Mouse (Mus musculus) T-helper 1 cell (primary cell): ENCODE data around the gene Slc16a10.

Experiments
- in situ Hi-C: fragments of 300-600 bp; cut with MboI, MseI; formaldehyde crosslinking; loops from one replicate; pipeline ENCODE4 v1.15.1; 2025; ENCODE audit warnings: high pct_unique_total_duplicates

The Slc16a10 gene

DNA sequence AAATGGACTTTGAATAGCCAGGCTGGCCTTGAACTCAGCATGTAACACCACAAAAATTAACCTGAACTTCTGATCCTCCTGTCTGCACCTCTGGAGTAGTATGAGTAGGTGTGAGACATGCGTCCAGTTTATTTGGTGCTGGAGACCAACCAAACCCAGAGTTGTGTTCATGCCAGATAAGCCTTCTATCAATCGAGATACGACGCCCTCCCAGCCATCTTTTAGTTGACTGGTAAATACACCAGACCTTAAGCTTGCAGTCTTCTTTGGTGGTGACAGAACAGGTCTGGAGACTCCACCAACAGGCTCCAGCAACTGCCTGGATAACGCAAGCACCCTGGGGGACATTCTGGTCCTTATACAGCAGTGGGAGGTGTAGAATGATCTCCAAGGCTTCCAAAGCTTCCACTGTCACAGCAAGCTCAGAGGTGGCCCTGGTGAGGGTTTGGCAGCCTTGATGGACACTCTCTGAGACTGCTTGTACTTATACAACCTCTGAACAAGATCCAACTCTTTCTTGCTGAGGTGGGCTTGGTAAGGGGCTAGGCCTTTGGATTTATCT, 7.6 kb upstream of the Slc16a10 start:
- in situ Hi-C loops = no loop called here

GRCm38 (mm10) chr10:40147325-40148059, 5.4 kb upstream of the Slc16a10 start:
- in situ Hi-C loops = no loop called here

GRCm38 (mm10) chr10:40146451-40146850, 4.4 kb upstream of the Slc16a10 start:
- in situ Hi-C loops = no loop called here

DNA sequence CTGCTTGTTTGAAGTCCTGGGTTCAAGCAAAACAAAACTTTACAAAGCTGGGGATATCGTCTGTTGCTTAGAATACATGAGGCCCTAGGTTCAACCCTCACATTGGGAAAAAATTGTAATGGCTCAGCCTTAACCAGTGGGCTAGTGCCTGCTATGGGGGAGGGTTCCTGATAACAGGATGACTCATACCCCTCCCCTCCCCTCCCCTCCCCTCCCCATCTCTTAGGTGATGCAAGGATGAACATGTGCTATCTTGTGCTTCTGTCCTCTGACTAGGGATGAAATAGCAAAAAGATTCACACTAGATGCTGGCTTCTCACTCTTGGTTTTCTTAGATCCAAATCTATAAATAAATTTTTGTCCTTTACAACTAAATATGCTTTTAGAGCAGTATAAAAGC, 2.8 kb upstream of the Slc16a10 start:
- in situ Hi-C loops = no loop called here

DNA sequence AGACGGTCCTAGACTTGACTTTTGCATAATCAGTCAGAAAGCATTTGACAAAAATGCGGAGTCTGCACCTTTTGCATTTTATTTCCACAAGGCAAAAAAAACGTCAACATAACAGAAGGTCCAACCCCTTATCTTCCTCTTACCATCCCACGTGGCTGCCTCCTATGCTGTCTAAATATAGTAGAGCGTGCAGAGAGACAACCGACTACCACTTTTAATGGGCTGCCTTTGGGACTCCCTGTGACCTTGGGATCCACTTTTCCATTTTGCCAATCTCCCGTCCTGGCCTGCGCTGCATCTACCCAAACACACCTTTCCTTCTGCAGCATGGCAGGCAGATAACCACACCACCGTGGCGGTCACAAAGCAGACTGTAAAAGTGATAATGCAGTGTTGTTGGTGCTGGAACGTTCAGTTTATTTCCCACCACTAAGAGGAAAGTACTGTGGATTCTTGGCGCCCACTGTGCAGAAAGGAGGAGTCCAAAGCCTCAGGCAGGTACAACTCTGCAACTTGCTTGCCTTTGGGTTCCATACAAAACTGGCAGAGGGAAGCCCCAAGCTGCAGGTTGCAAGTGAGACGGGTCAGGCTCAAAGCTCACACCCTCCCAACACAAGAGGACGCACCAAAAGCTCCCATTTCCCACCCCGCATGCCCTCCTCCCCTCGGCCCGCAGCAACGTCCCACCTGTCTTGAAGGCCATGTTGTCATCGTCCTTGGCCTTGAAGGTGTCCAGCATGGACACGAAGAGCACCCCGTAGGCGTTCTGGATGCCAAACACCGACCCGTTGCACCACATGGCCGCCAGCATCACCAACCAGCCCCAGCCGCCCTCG, 824 bp downstream of the Slc16a10 start:
- in situ Hi-C loops = no loop called here

DNA sequence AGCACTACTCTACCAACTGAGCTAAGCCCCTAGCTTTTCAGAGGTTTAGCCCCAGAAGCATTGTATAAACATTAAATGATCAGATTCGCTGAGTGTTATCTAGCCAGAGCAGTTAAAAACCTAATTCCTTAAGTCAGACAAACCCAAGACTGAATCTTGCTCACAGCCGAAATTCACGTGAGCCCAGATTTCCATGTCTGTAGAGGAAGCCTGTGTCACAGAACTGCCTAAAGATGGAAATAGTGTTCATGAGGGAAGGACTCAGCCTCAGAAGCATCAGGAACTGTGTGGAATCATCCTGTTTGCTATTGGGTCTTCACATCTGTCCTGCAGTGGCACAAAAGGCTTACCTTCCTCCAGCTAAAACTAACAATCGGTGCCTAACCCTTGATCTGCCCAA, 2.4 kb downstream of the Slc16a10 start:
- in situ Hi-C loops = no loop called here

GRCm38 (mm10) chr10:40135807-40136778, 6.0 kb downstream of the Slc16a10 start:
- in situ Hi-C loops = no loop called here

DNA sequence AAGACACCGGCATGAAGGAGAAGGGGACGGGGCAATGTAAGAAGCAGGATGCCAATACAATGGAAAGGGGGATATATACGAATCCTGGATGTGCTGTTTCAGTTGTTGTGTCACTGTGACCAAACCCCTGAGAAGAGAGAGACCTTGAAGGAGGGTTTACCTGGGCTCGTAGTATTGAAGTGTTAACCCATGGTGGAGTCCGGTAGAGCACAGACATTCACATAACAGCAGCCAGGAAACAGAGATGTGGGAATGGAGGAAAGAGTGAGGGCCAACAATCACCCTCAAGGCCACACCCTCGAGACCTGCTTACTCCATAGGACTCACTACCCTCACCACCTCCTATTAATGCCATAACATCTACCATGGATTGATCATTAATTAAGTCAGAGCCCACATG, 7.2 kb downstream of the Slc16a10 start:
- in situ Hi-C loops = no loop called here

DNA sequence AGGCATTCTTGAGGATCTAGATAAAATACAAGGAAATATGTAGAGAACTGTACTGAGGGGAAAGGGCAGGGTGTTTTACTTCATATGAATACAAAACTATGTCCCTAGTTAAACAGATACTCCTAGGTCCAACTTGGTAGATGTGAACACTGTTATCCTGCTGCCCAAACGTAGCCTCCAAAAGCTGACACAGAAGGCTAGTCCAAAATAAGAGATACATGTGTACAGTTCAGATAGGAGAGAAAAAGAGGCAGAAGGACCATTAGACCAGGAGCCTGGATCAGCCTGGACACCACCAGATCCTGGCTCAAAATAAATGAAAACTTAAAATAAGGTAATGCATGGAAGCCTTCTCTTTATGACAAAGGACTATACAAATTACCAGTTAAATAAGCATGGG, 8.4 kb downstream of the Slc16a10 start:
- in situ Hi-C loops = no loop called here

- in situ Hi-C loops = no loop called here
These were observed 10.2 kb downstream of the Slc16a10 start for GRCm38 (mm10) chr10:40131690-40132418.

DNA sequence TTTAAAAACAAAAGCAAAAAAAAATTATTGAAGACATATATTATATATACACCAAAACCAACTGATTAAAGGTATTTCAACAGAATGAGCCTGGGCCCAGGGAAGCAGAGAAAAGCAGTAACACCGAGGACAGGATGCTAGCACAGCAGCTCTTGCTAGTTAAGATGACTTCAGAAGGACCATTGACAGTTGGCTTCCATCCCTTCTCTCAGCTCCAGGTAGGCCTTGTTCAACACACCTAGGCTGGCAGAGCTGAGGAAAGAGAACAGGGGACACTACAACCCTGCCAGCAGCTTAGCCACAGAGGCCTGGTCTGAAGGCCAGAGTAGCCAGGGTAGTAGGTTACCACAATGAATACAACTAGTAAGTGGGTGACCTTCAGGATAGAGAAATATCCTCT, 11.9 kb downstream of the Slc16a10 start:
- in situ Hi-C loops = no loop called here

GRCm38 (mm10) chr10:40129134-40129533, 12.9 kb downstream of the Slc16a10 start:
- in situ Hi-C loops = no loop called here

GRCm38 (mm10) chr10:40128497-40128896, 13.6 kb downstream of the Slc16a10 start:
- in situ Hi-C loops = no loop called here

- in situ Hi-C loops = no loop called here
These were observed 16.9 kb downstream of the Slc16a10 start for GRCm38 (mm10) chr10:40125200-40125599.

- in situ Hi-C loops = no loop called here
These were observed 17.5 kb downstream of the Slc16a10 start for GRCm38 (mm10) chr10:40124570-40124969.

DNA sequence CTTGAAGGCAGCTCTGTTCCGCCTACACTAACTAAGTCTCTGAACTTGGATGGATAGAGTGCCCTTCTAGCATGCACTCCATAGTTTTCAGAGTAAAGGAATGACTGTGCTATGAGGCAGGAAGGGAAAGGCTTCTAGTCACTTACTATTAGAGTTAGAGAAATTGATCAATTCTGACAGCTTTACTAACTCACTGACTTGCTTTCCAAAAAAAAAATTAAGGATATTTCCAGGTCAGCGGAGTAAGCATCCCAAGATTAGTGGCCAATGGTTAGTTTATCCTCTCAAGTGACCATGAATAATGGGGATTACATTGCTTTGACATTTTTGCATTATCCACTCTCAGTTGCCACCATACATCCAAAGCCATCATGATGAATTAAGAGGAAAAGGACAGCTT, 18.0 kb downstream of the Slc16a10 start:
- in situ Hi-C loops = no loop called here

DNA sequence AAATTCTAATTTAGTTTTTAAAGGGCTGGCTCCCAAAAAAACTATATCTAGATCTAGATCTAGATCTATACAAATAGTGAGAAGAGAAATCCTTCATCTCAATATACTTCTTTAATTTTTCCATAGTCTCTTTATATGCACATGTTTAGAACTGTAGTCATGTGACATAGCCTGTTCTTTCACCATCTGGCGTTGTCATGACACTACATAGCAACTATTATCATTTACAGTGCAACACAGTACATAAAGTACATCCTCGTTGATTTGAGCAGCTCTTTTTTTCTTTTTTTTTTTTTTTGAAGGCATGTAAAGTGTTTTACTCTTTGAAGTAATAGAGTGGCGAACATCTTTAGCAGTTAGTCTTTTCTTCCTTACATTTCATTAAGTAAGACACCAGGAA, 22.6 kb downstream of the Slc16a10 start:
- in situ Hi-C loops = no loop called here

- in situ Hi-C loops = no loop called here
These were observed 23.2 kb downstream of the Slc16a10 start for GRCm38 (mm10) chr10:40118743-40119387.

- in situ Hi-C loops = no loop called here
These were observed 28.5 kb downstream of the Slc16a10 start for GRCm38 (mm10) chr10:40113517-40114085.

DNA sequence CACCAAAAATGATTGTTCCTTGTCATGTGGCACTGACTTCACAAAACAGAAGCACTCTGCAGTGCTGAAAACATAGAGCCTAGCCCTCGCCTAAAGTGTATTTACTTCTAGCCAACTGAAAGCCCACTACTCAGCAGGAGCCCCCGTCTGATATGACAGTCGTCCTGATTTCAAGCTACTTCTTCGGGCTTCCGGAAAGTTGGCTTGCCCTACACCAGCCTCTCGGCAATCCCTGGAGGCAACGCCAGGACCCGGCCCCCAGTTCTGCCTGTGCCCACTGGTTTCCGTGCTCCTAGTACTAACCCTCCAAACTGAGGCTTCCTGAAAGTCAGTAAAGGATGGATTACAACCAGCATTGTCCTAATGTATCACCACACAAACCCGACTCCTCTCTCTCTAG, 29.8 kb downstream of the Slc16a10 start:
- in situ Hi-C loops = no loop called here
